Mouse (Mus musculus) hindbrain, embryonic 14.5 days (tissue): Measurements from ENCODE around the gene Npl. TPM values are rescaled to one million over a fixed set of nuclear protein-coding genes. Genes with fewer than 3 reads are reported as not detected.

Experiments used
- polyA plus RNA-seq: library from polyadenylated mRNA; unstranded; fragments of >200 nt; fragmentation: Nextera tagmentation; extraction: Ambion mirVana; gene quantifications from 2 replicates; pipeline ENCODE4 v1.2.1, GENCODE M21; 2014

The Npl gene
- polyA plus RNA-seq, 1 experiment from 2014 or later, result 15.8 TPM

Other genes with a start within 250 kb of the Npl start
- 28.1 and 29.2 TPM in 2 replicates for gene Lamc1, start 217.3 kb downstream of the Npl start, polyA plus RNA-seq
- gene Shcbp1l, start 124.9 kb downstream of the Npl start, polyA plus RNA-seq, result 0.56 and 0.85 TPM in 2 replicates
- gene Dhx9, start 62.4 kb downstream of the Npl start, polyA plus RNA-seq, result 23.7 and 26.2 TPM in 2 replicates
- 16.4 and 19.7 TPM in 2 replicates for gene Rgs8, start 103.0 kb upstream of the Npl start, polyA plus RNA-seq
- 6.5 and 6.8 TPM in 2 replicates for gene Rgs16, start 190.3 kb upstream of the Npl start, polyA plus RNA-seq
- gene Rnasel, start 199.4 kb upstream of the Npl start, polyA plus RNA-seq, result 37.2 and 40.9 TPM in 2 replicates